Mouse (Mus musculus) midbrain, embryonic 16.5 days (tissue): ENCODE data around the gene Prkd1. TPM values are rescaled to one million over a fixed set of nuclear protein-coding genes. Genes with fewer than 3 reads are reported as not detected.

Source experiments
- ATAC-seq: fragments of 200-750 bp; cut with Nextera tagmentation; 2 replicates; pipeline ENCODE4 v1.8.0; 2017; ENCODE audit warnings: moderate TSS enrichment
- H3K27ac ChIP-seq: fragments of 300-500 bp; sonication (generic); 2 replicates; pipeline ENCODE4 v1.5.1; 2014; ENCODE audit warnings: mild to moderate bottlenecking, low read length, mixed read lengths
- H3K27me3 ChIP-seq: fragments of 300-500 bp; sonication (generic); 2 replicates; pipeline ENCODE4 v1.6.1; 2014; ENCODE audit warnings: low read depth, low read length, mixed read lengths; ENCODE audit not compliant: control insufficient read depth, insufficient read depth
- H3K36me3 ChIP-seq: fragments of 300-500 bp; sonication (generic); 2 replicates; pipeline ENCODE4 v1.6.1; 2014; ENCODE audit warnings: mild to moderate bottlenecking, low read length, moderate library complexity, mixed read lengths; ENCODE audit not compliant: control insufficient read depth, insufficient read depth
- H3K4me1 ChIP-seq: fragments of 300-500 bp; sonication (generic); 2 replicates; pipeline ENCODE4 v1.6.1; 2014; ENCODE audit warnings: mild to moderate bottlenecking, low read length, mixed read lengths; ENCODE audit not compliant: control insufficient read depth, insufficient read depth
- H3K4me2 ChIP-seq: fragments of 300-500 bp; sonication (generic); 2 replicates; pipeline ENCODE4 v1.6.1; 2014; ENCODE audit warnings: mild to moderate bottlenecking, low read length, mixed read lengths
- H3K4me3 ChIP-seq: fragments of 300-500 bp; sonication (generic); 2 replicates; pipeline ENCODE4 v1.5.1; 2014; ENCODE audit warnings: low read depth, mild to moderate bottlenecking, low read length, moderate library complexity, mixed read lengths
- H3K9ac ChIP-seq: fragments of 300-500 bp; sonication (generic); 2 replicates; pipeline ENCODE4 v1.6.1; 2014; ENCODE audit warnings: low read depth, low read length, mixed read lengths
- H3K9me3 ChIP-seq: fragments of 300-500 bp; sonication (generic); replicated peaks from 2 replicates; pipeline ENCODE4 v1.6.1; 2014; ENCODE audit warnings: mild to moderate bottlenecking, low read length, mixed read lengths; ENCODE audit not compliant: control insufficient read depth, poor library complexity, severe bottlenecking
- WGBS: fragments of 180-500 bp; shearing (Covaris S2); extraction: QIAGEN DNeasy Blood & Tissue Kit; methylation state at CpG from one replicate; pipeline ENCODE4 v1.1.7; 2014; 5-methylcytosine and 5-hydroxymethylcytosine counted together
- polyA plus RNA-seq: library from polyadenylated mRNA; unstranded; fragments of >200 nt; fragmentation: Nextera tagmentation; extraction: Ambion mirVana; gene quantifications from 2 replicates; pipeline ENCODE4 v1.2.1, GENCODE M21; 2015

Gene Prkd1
- polyA plus RNA-seq, 1 experiment from 2014 or later = 2.1 TPM

DNA sequence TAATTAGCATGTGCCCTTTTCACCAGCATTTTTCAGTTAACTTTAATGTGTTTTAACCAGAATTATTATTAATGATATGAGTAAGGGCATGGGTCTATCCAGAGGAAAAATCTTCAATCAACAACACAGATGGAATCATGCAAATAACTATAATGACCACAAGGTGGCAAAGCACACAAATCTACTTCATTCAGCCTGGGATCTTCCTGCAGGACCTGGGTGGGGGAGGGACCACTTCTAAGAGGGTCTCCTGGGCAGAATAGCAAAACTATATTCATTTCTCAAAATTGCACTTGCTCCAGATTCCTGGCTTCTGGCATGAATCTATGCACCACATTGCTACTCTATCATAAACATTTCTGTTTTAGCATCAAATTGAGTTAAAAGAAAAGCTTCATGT is 334.3 kb downstream of the Prkd1 start:
- no peak for ATAC-seq
- no peaks in the 10 kb centered on the region for H3K27me3 ChIP-seq
- H3K9me3 ChIP-seq = no peaks in the 10 kb centered on the region

DNA sequence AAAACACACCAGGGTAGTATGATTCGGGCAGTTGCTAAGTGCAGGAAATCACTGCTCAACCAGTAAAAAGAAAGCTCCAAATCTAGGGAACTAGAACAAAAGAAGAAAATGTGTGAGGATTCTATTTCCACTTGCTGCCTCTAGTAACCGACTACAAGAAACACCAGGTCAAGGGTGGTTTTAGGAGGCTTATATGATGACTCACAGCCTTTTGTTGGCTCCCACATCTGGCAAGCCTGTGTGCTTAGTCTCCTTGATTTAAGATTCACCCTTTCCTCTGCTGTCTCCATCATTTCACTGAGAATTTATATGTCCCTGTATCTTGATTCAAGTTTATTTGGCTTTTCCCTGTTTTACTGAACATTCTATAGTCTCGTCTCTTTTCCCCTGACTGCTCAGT is 339.6 kb downstream of the Prkd1 start:
- H3K36me3 ChIP-seq = no peaks in the 10 kb centered on the region
- no peak for ATAC-seq
- no peak overlapping the region for H3K4me3 ChIP-seq
- WGBS = 73% methylated on average over 3 of the region's 3 CpGs
- no peaks in the 10 kb centered on the region for H3K27me3 ChIP-seq
- H3K4me2 ChIP-seq = no peak overlapping the region
- H3K4me1 ChIP-seq = no peaks in the 10 kb centered on the region
- no peaks in the 10 kb centered on the region for H3K9me3 ChIP-seq
- no peak overlapping the region for H3K27ac ChIP-seq
- H3K9ac ChIP-seq = no peak overlapping the region

More for the DNA sequence above, 334.3 kb downstream of the Prkd1 start:
- Histone ChIP-seq H3K27ac (no peak overlapping the region), H3K4me3 (no peak overlapping the region), H3K4me2 (no peak overlapping the region), H3K36me3 (no peaks in the 10 kb centered on the region), H3K9ac (no peak overlapping the region), H3K4me1 (no peaks in the 10 kb centered on the region)

DNA sequence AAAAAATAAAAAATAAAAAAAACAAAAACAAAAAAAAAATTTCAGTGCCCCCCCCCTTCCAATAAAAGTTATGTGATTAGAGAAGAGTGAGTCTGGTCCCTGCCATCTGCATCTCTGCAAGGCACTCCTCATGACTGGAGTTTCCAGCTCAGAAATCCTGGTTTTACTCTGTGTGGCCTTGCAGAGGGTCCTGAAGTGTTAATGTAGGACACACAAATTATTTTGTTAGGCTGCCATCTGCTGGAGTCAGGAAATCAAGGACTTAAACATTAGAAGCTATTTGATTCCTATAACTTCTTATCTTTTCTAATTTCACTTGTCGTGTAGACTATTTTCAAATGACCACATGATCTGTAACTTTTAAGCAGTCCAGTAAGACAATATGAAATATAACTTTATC is 347.6 kb downstream of the Prkd1 start:
- Histone ChIP-seq H3K4me2 (no peak overlapping the region), H3K4me3 (no peak overlapping the region), H3K27ac (no peak overlapping the region), H3K27me3 (no peaks in the 10 kb centered on the region), H3K9me3 (no peaks in the 10 kb centered on the region), H3K36me3 (no peaks in the 10 kb centered on the region), H3K4me1 (no peaks in the 10 kb centered on the region), H3K9ac (no peak overlapping the region)
- no peak; the same call in 1 of the 2 replicates for ATAC-seq
- 37% methylated on average over 1 of the region's 1 CpGs for WGBS

- Histone ChIP-seq H3K4me1 (peaks cover 2% of the 10 kb centered on the region), H3K36me3 (no peaks in the 10 kb centered on the region), H3K4me3 (no peak overlapping the region), H3K9me3 (no peaks in the 10 kb centered on the region), H3K27me3 (no peaks in the 10 kb centered on the region), H3K27ac (no peak overlapping the region), H3K4me2 (no peak overlapping the region), H3K9ac (no peak overlapping the region)
- WGBS = 58% methylated on average over 2 of the region's 2 CpGs
- ATAC-seq = no peak
Observed at GRCm38 (mm10) chr12:50296067-50296466, 352.8 kb downstream of the Prkd1 start.

DNA sequence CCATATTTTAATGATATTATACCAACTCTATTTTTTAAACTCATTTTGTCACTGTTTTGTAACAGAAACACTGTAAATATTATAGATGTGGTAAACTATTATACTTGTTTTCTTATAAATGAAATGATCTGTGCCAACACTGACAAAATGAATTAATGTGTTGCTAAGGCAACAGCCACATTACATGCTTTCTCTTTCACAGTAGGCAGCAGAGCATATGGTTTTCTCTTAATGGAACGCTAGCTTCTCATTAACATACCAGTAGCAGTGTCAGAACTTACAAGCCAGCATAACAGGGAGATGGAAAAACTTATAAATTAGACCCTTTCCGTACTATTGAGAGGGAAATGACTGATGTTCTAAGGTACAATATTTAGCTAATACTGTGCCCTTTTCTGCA is 353.3 kb downstream of the Prkd1 start:
- Histone ChIP-seq H3K4me3 (no peak overlapping the region), H3K4me1 (peaks cover 2% of the 10 kb centered on the region), H3K27ac (no peak overlapping the region), H3K9ac (no peak overlapping the region), H3K9me3 (no peaks in the 10 kb centered on the region), H3K4me2 (no peak overlapping the region), H3K27me3 (no peaks in the 10 kb centered on the region), H3K36me3 (no peaks in the 10 kb centered on the region)
- 10% methylated on average over 2 of the region's 2 CpGs for WGBS
- ATAC-seq = peak; percentile 78; the same call in 1 of the 2 replicates

- WGBS = 79% methylated on average over 3 of the region's 3 CpGs
Observed at GRCm38 (mm10) chr12:50292834-50293233, 356.1 kb downstream of the Prkd1 start.

More at GRCm38 (mm10) chr12:50292834-50293233, 356.1 kb downstream of the Prkd1 start:
- no peak overlapping the region for H3K4me2 ChIP-seq
- H3K27ac ChIP-seq = no peak overlapping the region
- H3K36me3 ChIP-seq = no peaks in the 10 kb centered on the region
- no peaks in the 10 kb centered on the region for H3K27me3 ChIP-seq
- no peak overlapping the region for H3K4me3 ChIP-seq
- H3K4me1 ChIP-seq = peaks cover 2% of the 10 kb centered on the region
- no peaks in the 10 kb centered on the region for H3K9me3 ChIP-seq
- ATAC-seq = no peak
- no peak overlapping the region for H3K9ac ChIP-seq
